8 mouse cellular contexts compared by ENCODE assay signal in the genomic region with DNA sequence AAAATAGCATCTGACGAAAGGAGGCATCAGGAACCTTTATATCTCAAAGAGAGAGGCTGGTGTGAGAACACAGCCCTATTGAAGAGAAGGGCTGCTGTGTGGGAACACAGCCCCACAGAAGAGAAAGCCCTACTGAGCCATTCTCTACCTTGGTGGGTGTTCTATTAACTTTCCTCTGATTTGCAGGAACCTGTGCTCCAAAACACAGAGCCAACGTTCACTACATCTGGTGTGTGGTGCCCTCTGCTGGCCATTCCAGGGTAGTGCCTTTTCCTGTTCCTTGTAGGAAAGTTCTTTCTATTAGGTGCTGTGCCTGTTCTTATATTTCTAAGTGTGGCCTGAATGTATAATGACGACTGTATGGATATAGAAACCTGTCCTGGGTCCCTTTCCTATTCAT. TPM values are rescaled to one million over a fixed set of nuclear protein-coding genes. Genes with fewer than 3 reads are reported as not detected.
DNase-seq lines count a peak whose midpoint lies in the region; ATAC-seq and TF ChIP-seq lines count a peak whose summit lies in the region.

No protein-coding gene starts in this region.

- H3K9ac ChIP-seq in hindbrain, embryonic 12.5 days, result no peak overlapping the region

- H3K27ac ChIP-seq in hindbrain, embryonic 12.5 days, result no peak overlapping the region

- TF ChIP-seq CTCF in Patski (IDR thresholded peaks at IDR 0.05), result peak; percentile 96

- no peak overlapping the region for H3K4me3 ChIP-seq in hindbrain, embryonic 12.5 days

- CTCF ChIA-PET in Patski (lab: Charles Lee), result interaction anchor here (0.6 to 3.2 kb wide), 29 partner anchors 9 to 468 kb away, joined by 3 to 29 read pairs (median 4); partner anchors contain the start of genes Lrrc8c and Lrrc8d

- H3K27me3 ChIP-seq in Patski, result no peaks in the 10 kb centered on the region
- H3K27me3 ChIP-seq in hindbrain, embryonic 12.5 days, result no peaks in the 10 kb centered on the region

- peak; percentile 44 for DNase-seq in Patski (ENCODE audit: low read depth, low spot score)
- DNase-seq in cerebellum, adult 8-10 months, result peak; percentile 82
- DNase-seq in frontal cortex, adult 2 months (ENCODE audit: extremely low spot score in 1 of 2, low spot score in 1 of 2), result peak; percentile 59 to 93
- peak; percentile 65 for DNase-seq in layer of hippocampus, adult 9-11 months
- DNase-seq in lung, postnatal 25 days (ENCODE audit: low spot score), result peak; percentile 83
- peak; percentile 82 for DNase-seq in retina, postnatal 1 day
- peak; percentile 89 for DNase-seq in thymus, postnatal 4 days

- POLR2A ChIA-PET in Patski (lab: Charles Lee), result interaction anchor here (0.6 to 1.8 kb wide), 3 partner anchors 168 to 184 kb away, joined by 4 to 5 read pairs (median 4); partner anchors contain the start of gene Lrrc8d

- in situ Hi-C loops in Patski (cut with MboI; ENCODE audit: low pct_unique_long_range_greater_than_20kb), result loop anchor here (5.0 kb wide), 3 partner anchors 76 to 461 kb away; no protein-coding TSS in a partner anchor

- peaks cover 3% of the 10 kb centered on the region; the same call in 1 of the 2 replicates for H3K4me1 ChIP-seq in hindbrain, embryonic 12.5 days

- H3K4me2 ChIP-seq in hindbrain, embryonic 12.5 days (replicated peaks), result no peak overlapping the region

- no peaks in the 10 kb centered on the region for H3K36me3 ChIP-seq in hindbrain, embryonic 12.5 days

- 29% methylated on average over 3 of the region's 3 CpGs for WGBS in hindbrain, embryonic 12.5 days

- H3K9me3 ChIP-seq in hindbrain, embryonic 12.5 days (replicated peaks), result no peaks in the 10 kb centered on the region

- ATAC-seq in Patski, result no peak
- peak; percentile 56; the same call in 1 of the 2 replicates for ATAC-seq in hindbrain, embryonic 12.5 days (ENCODE audit: low FRiP score)

RNA-seq across cellular contexts. Expression of gene Zfp326, which starts 7.8 kb away (rescaled TPM):
- 47.3 TPM for polyA plus RNA-seq in Patski (2021)
- 43.5 and 49.7 TPM in 2 replicates for polyA plus RNA-seq in frontal cortex, adult 2 months (2012; rRNA removed)
- polyA plus RNA-seq in hindbrain, embryonic 12.5 days (2016; fragmentation: Nextera tagmentation; extraction: Ambion mirVana), result 64.7 and 65.6 TPM in 2 replicates
